Mouse (Mus musculus): ENCODE measurements around the gene Ltf.

DNA sequence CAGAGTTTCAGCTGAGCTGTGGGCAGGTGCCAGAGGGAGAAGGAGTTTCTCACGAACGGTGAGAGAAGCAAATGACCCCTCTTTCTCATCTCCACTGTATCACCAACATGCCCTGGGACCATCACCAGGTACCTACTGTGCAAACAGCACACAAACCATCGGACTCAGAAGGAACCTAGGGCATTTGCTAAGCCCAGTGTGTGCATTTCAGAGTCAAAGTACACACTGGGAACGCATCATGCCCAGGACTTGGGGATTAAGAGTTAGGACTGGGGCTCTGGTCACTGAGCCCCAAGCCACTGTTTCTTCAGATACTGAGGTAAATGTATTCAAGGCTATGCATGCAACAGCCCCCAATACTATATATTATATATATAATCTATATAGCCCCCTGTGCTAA lies 31.7 kb upstream of the Ltf start:
- TF ChIP-seq POLR2A (IDR thresholded peaks at IDR 0.05; ENCODE audit: borderline replicate concordance, extremely low read depth, low read depth, low read length) (no peak), CTCF (IDR thresholded peaks at IDR 0.05; ENCODE audit: insufficient read depth, low read length) (no peak)

All from lung, adult 2 months (tissue).